Mouse (Mus musculus): ENCODE data around the gene Vav2. TPM values are rescaled to one million over a fixed set of nuclear protein-coding genes. Genes with fewer than 3 reads are reported as not detected.
A peak's percentile ranks its signal among the peaks of the same experiment; 100 is the strongest.

The Vav2 gene
- polyA plus RNA-seq, 1 experiment = 48.0 TPM

GRCm38 (mm10) chr2:27430621-27431020 lies 3.8 kb upstream of the Vav2 start:
- no peak for TF ChIP-seq POLR2A (IDR thresholded peaks at IDR 0.05; ENCODE audit: control insufficient read depth, extremely low read depth, insufficient read depth, low read length, poor library complexity)
- no peak for TF ChIP-seq CTCF (IDR thresholded peaks at IDR 0.05; ENCODE audit: borderline replicate concordance, control insufficient read depth, extremely low read depth, insufficient read depth, low read length, poor library complexity)

DNA sequence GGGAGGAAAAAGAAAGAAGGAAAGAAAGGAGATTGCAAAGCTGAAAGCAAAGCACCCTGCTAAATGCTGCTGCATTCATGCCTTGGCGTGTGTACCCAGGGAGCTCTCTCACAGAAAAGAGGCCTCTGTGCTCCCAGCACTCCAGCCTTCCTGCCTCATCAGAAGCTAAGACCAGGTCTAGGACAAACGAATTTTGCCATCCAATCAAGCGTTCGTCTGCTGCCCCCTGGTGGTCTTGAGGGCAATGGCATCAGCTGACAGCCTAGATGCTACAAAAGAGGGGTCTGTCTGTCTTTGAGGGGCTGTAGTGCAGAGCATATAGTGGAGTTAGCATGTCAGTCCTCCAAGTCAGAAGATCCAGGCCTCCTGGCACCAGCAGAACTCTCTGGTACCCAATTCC lies 1.2 kb upstream of the Vav2 start:
- WGBS = 2% methylated on average over 4 of the region's 4 CpGs
- Histone ChIP-seq H3K27me3 (ENCODE audit: control insufficient read depth, insufficient read depth, low read length) (no peaks in the 10 kb centered on the region), H3K27ac (ENCODE audit: control insufficient read depth, insufficient read depth, low read length) (no peak overlapping the region), H3K4me1 (replicated peaks; ENCODE audit: control insufficient read depth, insufficient read depth, low read length) (peaks cover 41% of the 10 kb centered on the region), H3K36me3 (ENCODE audit: control insufficient read depth, insufficient read depth, low read length) (no peaks in the 10 kb centered on the region), H3K4me3 (ENCODE audit: control insufficient read depth, insufficient read depth, low read length) (no peak overlapping the region)
- peak; percentile 87 for DNase-seq
- TF ChIP-seq CTCF (IDR thresholded peaks at IDR 0.05; ENCODE audit: borderline replicate concordance, control insufficient read depth, extremely low read depth, insufficient read depth, low read length, poor library complexity) (peak; percentile 77; the same call in 1 of the 2 replicates), POLR2A (IDR thresholded peaks at IDR 0.05; ENCODE audit: control insufficient read depth, extremely low read depth, insufficient read depth, low read length, poor library complexity) (no peak)

More at GRCm38 (mm10) chr2:27430621-27431020, 3.8 kb upstream of the Vav2 start:
- WGBS = 99% methylated on average over 7 of the region's 7 CpGs
- Histone ChIP-seq H3K4me3 (ENCODE audit: control insufficient read depth, insufficient read depth, low read length) (no peak overlapping the region), H3K27ac (ENCODE audit: control insufficient read depth, insufficient read depth, low read length) (no peak overlapping the region), H3K27me3 (ENCODE audit: control insufficient read depth, insufficient read depth, low read length) (no peaks in the 10 kb centered on the region), H3K36me3 (ENCODE audit: control insufficient read depth, insufficient read depth, low read length) (no peaks in the 10 kb centered on the region), H3K4me1 (replicated peaks; ENCODE audit: control insufficient read depth, insufficient read depth, low read length) (peaks cover 33% of the 10 kb centered on the region)
- DNase-seq = no peak

DNA sequence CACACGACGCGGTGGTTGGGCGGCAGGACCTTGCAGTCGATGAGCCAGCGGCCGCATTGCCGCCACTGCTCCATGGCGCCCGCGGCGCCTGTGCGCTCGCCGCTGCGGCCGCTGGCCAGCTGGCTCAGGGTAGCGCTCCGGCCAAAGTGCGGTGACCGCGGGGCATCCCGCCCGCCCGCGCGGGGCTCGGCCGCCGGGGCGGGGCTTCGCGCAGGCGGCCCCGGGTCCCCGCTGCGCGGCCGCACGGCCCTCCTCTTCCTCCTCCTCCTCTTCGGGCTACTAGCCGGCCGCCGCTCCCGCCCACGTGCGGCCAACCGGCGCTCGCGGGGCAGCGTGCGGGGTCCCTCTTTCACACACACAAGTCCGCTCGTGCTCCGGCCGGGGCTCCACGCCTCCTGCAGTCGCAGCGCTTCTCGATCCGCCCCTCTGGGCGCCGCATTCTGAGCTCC lies 403 bp downstream of the Vav2 start:
- H3K27me3 ChIP-seq (ENCODE audit: control insufficient read depth, insufficient read depth, low read length) = no peaks in the 10 kb centered on the region
- TF ChIP-seq POLR2A (IDR thresholded peaks at IDR 0.05; ENCODE audit: control insufficient read depth, extremely low read depth, insufficient read depth, low read length, poor library complexity) = no peak
- TF ChIP-seq CTCF (IDR thresholded peaks at IDR 0.05; ENCODE audit: borderline replicate concordance, control insufficient read depth, extremely low read depth, insufficient read depth, low read length, poor library complexity) = no peak
- under 1% methylated on average over 63 of the region's 64 CpGs for WGBS

DNA sequence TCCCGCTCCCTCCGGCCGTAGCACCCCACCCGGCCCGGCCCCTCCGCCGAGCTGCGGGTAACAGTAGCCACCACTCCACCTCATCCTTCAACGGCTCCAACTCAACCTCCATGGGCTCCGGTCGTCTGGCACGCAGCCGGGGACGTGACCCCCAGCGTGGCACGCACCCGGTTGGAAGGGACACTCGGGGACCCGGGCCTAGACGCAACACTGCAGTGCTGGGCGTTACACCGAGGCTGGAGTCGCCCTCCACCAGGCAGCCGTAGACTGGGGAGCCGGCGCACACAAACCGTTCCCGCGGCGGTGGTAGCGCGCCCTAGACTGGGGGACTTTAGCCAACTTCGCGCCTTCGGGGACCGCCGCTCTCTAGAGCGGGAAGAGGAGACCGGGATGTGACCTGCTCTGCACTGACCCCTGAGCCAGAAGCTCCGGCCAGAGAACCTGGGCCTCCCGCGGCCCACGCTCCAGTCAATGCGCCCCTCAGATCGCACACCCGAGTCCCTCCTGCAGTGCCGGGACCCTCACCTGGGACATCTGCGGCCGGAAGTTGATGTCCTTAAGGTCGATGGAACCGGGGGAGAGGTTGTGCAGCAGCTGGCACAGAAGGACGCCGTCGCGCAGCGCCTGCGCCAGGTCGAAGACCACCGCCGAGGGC lies 955 bp downstream of the Vav2 start:
- Histone ChIP-seq H3K27ac (ENCODE audit: control insufficient read depth, insufficient read depth, low read length) (no peak overlapping the region), H3K4me3 (ENCODE audit: control insufficient read depth, insufficient read depth, low read length) (peak overlapping the region; percentile 68), H3K4me1 (replicated peaks; ENCODE audit: control insufficient read depth, insufficient read depth, low read length) (peaks cover 37% of the 10 kb centered on the region), H3K36me3 (ENCODE audit: control insufficient read depth, insufficient read depth, low read length) (no peaks in the 10 kb centered on the region), H3K27me3 (ENCODE audit: control insufficient read depth, insufficient read depth, low read length) (no peaks in the 10 kb centered on the region)
- peak; percentile 53 for DNase-seq
- TF ChIP-seq POLR2A (IDR thresholded peaks at IDR 0.05; ENCODE audit: control insufficient read depth, extremely low read depth, insufficient read depth, low read length, poor library complexity) (no peak), CTCF (IDR thresholded peaks at IDR 0.05; ENCODE audit: borderline replicate concordance, control insufficient read depth, extremely low read depth, insufficient read depth, low read length, poor library complexity) (no peak)
- WGBS = 1% methylated on average over 60 of the region's 60 CpGs

More for the DNA sequence above, 403 bp downstream of the Vav2 start:
- Histone ChIP-seq H3K27ac (ENCODE audit: control insufficient read depth, insufficient read depth, low read length) (no peak overlapping the region), H3K36me3 (ENCODE audit: control insufficient read depth, insufficient read depth, low read length) (no peaks in the 10 kb centered on the region), H3K4me3 (ENCODE audit: control insufficient read depth, insufficient read depth, low read length) (peak overlapping the region; percentile 68), H3K4me1 (replicated peaks; ENCODE audit: control insufficient read depth, insufficient read depth, low read length) (peaks cover 38% of the 10 kb centered on the region)
- no peak for DNase-seq

- Histone ChIP-seq H3K4me1 (replicated peaks; ENCODE audit: control insufficient read depth, insufficient read depth, low read length) (peaks cover 35% of the 10 kb centered on the region), H3K27ac (ENCODE audit: control insufficient read depth, insufficient read depth, low read length) (no peak overlapping the region), H3K4me3 (ENCODE audit: control insufficient read depth, insufficient read depth, low read length) (peak overlapping the region; percentile 68), H3K27me3 (ENCODE audit: control insufficient read depth, insufficient read depth, low read length) (no peaks in the 10 kb centered on the region), H3K36me3 (ENCODE audit: control insufficient read depth, insufficient read depth, low read length) (no peaks in the 10 kb centered on the region)
- DNase-seq = no peak
- WGBS = 45% methylated on average over 20 of the region's 20 CpGs
- TF ChIP-seq POLR2A (IDR thresholded peaks at IDR 0.05; ENCODE audit: control insufficient read depth, extremely low read depth, insufficient read depth, low read length, poor library complexity) = no peak
- no peak for TF ChIP-seq CTCF (IDR thresholded peaks at IDR 0.05; ENCODE audit: borderline replicate concordance, control insufficient read depth, extremely low read depth, insufficient read depth, low read length, poor library complexity)
These were observed 1.6 kb downstream of the Vav2 start for GRCm38 (mm10) chr2:27425161-27425611.

DNA sequence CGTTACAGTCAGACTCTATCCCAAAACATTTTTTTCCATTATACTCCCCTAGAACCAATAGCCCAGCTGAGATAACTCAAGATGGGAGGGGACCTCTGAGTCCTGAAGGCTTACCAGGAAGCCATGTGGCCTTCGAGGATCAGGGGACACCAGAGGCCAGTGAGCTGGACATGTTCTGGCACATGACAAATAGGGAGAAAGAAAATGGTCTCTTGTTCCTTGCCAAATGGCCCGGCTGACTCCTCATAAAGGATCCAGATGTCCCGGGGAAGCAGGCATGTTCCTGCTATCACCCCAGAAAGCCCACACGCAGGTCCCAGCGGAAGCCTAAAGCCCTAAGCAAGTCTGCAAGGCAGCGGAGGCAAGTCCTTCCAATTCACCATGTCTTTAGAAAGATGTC lies 3.2 kb downstream of the Vav2 start:
- H3K4me1 ChIP-seq (replicated peaks; ENCODE audit: control insufficient read depth, insufficient read depth, low read length) = peaks cover 47% of the 10 kb centered on the region
- no peak overlapping the region for H3K27ac ChIP-seq (ENCODE audit: control insufficient read depth, insufficient read depth, low read length)
- TF ChIP-seq CTCF (IDR thresholded peaks at IDR 0.05; ENCODE audit: borderline replicate concordance, control insufficient read depth, extremely low read depth, insufficient read depth, low read length, poor library complexity) = no peak
- TF ChIP-seq POLR2A (IDR thresholded peaks at IDR 0.05; ENCODE audit: control insufficient read depth, extremely low read depth, insufficient read depth, low read length, poor library complexity) = no peak
- no peaks in the 10 kb centered on the region for H3K27me3 ChIP-seq (ENCODE audit: control insufficient read depth, insufficient read depth, low read length)
- no peaks in the 10 kb centered on the region for H3K36me3 ChIP-seq (ENCODE audit: control insufficient read depth, insufficient read depth, low read length)
- WGBS = 94% methylated on average over 7 of the region's 7 CpGs
- no peak for DNase-seq
- no peak overlapping the region for H3K4me3 ChIP-seq (ENCODE audit: control insufficient read depth, insufficient read depth, low read length)

Measured in thymus, adult 2 months (tissue).